Mouse (Mus musculus) CH12.LX (cell line): Measurements from ENCODE around the gene Serpinb1c. TPM values are rescaled to one million over a fixed set of nuclear protein-coding genes. Genes with fewer than 3 reads are reported as not detected.
A peak's percentile ranks its signal among the peaks of the same experiment; 100 is the strongest.

Experiments used
- DNase-seq: peaks from one replicate; pipeline ENCODE4 v3.0.0-alpha.2; 2013; ENCODE audit errors: extremely low read depth
- H3K27ac ChIP-seq: 2 replicates; pipeline ENCODE4 v1.5.1; 2012; ENCODE audit warnings: low read depth, mild to moderate bottlenecking, control low read depth, moderate library complexity; ENCODE audit not compliant: insufficient read depth
- H3K27me3 ChIP-seq: replicated peaks from 2 replicates; pipeline ENCODE3; 2012; ENCODE audit warnings: inconsistent platforms
- H3K36me3 ChIP-seq, 2 experiments: replicated peaks in 1 of 2; 2 replicates each; pipeline versions ENCODE3 to v1.6.1; 2012; ENCODE audit warnings: inconsistent platforms in 1 of 2, low read length in 1 of 2, mild to moderate bottlenecking in 1 of 2, mixed read lengths in 1 of 2, moderate library complexity in 1 of 2; ENCODE audit not compliant: control insufficient read depth in 1 of 2, insufficient read depth in 1 of 2
- H3K4me1 ChIP-seq, 2 experiments: 2 replicates each; pipeline ENCODE4 v1.6.1; 2012; ENCODE audit warnings: inconsistent platforms in 1 of 2, moderate library complexity in 1 of 2; ENCODE audit not compliant: insufficient read depth in 2 of 2, control insufficient read depth in 1 of 2
- H3K4me2 ChIP-seq: 2 replicates; pipeline ENCODE4 v1.6.1; 2012; ENCODE audit warnings: low read depth, mild to moderate bottlenecking, control low read depth; ENCODE audit not compliant: poor library complexity, insufficient read depth, severe bottlenecking
- H3K4me3 ChIP-seq, 3 experiments: fragments of 150-350 bp in 1 of 3; sonication (generic) in 1 of 3; replicated peaks in 1 of 3; 2 replicates each; pipeline versions ENCODE3 to v1.5.1; 2011 to 2012; ENCODE audit warnings: low read depth in 2 of 3, low read length in 2 of 3, mild to moderate bottlenecking in 2 of 3, moderate library complexity in 2 of 3, control low read depth in 1 of 3, improper control_type of control experiment in 1 of 3, inconsistent platforms in 1 of 3, mixed read lengths in 1 of 3; ENCODE audit not compliant: poor library complexity in 1 of 3
- H3K79me2 ChIP-seq: replicated peaks from 2 replicates; pipeline ENCODE4 v1.6.1; 2012; ENCODE audit warnings: mild to moderate bottlenecking, moderate library complexity; ENCODE audit not compliant: control insufficient read depth, poor library complexity, insufficient read depth, severe bottlenecking; ENCODE audit errors: extremely low read depth
- H3K9ac ChIP-seq: 2 replicates; pipeline ENCODE4 v1.6.1; 2012; ENCODE audit warnings: low read depth, mild to moderate bottlenecking, control low read depth, moderate library complexity; ENCODE audit not compliant: insufficient read depth
- H3K9me3 ChIP-seq: replicated peaks from 2 replicates; pipeline ENCODE3; 2012; ENCODE audit warnings: low read length, inconsistent platforms, mixed read lengths
- BHLHE40 ChIP-seq: IDR thresholded peaks from 2 replicates; pipeline ENCODE4 v1.6.1; 2011; ENCODE audit warnings: mild to moderate bottlenecking, low read depth, low read length, improper control_type of control experiment
- CTCF ChIP-seq, 2 experiments: IDR thresholded peaks in 1 of 2; conservative IDR thresholded peaks in 1 of 2; 2 replicates each; pipeline ENCODE4 v1.5.1; 2011 to 2012; ENCODE audit warnings: low read depth in 2 of 2, low read length in 2 of 2, improper control_type of control experiment in 1 of 2, inconsistent platforms in 1 of 2, mild to moderate bottlenecking in 1 of 2, moderate library complexity in 1 of 2
- GABPA ChIP-seq: IDR thresholded peaks from 2 replicates; pipeline ENCODE4 v1.6.1; 2012; ENCODE audit warnings: low read depth, low read length, improper control_type of control experiment, inconsistent platforms; ENCODE audit not compliant: insufficient replicate concordance
- IRF4 ChIP-seq: IDR thresholded peaks from 2 replicates; pipeline ENCODE4 v1.6.1; 2014; ENCODE audit warnings: low read depth, mild to moderate bottlenecking, inconsistent platforms, low read length, improper control_type of control experiment
- JUND ChIP-seq: conservative IDR thresholded peaks from 2 replicates; pipeline ENCODE4 v1.6.1; 2011; ENCODE audit warnings: low read depth, low read length, improper control_type of control experiment
- MAFK ChIP-seq: IDR thresholded peaks from 2 replicates; pipeline ENCODE4 v1.6.1; 2011; ENCODE audit warnings: low read length, improper control_type of control experiment; ENCODE audit not compliant: insufficient replicate concordance
- MAX ChIP-seq: IDR thresholded peaks from 2 replicates; pipeline ENCODE4 v1.6.1; 2011; ENCODE audit warnings: low read length, improper control_type of control experiment
- MEF2A ChIP-seq: IDR thresholded peaks from 2 replicates; pipeline ENCODE4 v1.6.1; 2014; ENCODE audit warnings: low read depth, mild to moderate bottlenecking, inconsistent platforms, low read length, improper control_type of control experiment, borderline replicate concordance
- NELFE ChIP-seq: IDR thresholded peaks from 2 replicates; pipeline ENCODE4 v1.6.1; 2011; ENCODE audit warnings: low read depth, low read length, improper control_type of control experiment
- PAX5 ChIP-seq: IDR thresholded peaks from 2 replicates; pipeline ENCODE4 v1.6.1; 2012; ENCODE audit warnings: low read length, inconsistent platforms, mixed read lengths
- RAD21 ChIP-seq: IDR thresholded peaks from 2 replicates; pipeline ENCODE4 v1.6.1; 2011; ENCODE audit warnings: low read depth, mild to moderate bottlenecking, low read length, improper control_type of control experiment, moderate library complexity
- SMC3 ChIP-seq: IDR thresholded peaks from 2 replicates; pipeline ENCODE4 v1.6.1; 2011; ENCODE audit warnings: low read depth, low read length, improper control_type of control experiment
- TBP ChIP-seq: conservative IDR thresholded peaks from 2 replicates; pipeline ENCODE4 v1.6.1; 2011; ENCODE audit warnings: low read depth, low read length, improper control_type of control experiment
- ZC3H11A ChIP-seq: IDR thresholded peaks from 2 replicates; pipeline ENCODE4 v1.6.1; 2012; ENCODE audit warnings: low read depth, mild to moderate bottlenecking, inconsistent platforms, low read length, improper control_type of control experiment
- ZKSCAN1 ChIP-seq: IDR thresholded peaks from 2 replicates; pipeline ENCODE4 v1.6.1; 2012; ENCODE audit warnings: low read depth, inconsistent platforms, low read length, improper control_type of control experiment, borderline replicate concordance
- dilution Hi-C: fragments of 300-500 bp; cut with MboI; formaldehyde crosslinking; loops from 2 replicates; pipeline ENCODE4 v1.14.3; 2020; ENCODE audit warnings: low sequenced_read_pairs; ENCODE audit not compliant: extremely low pct_unique_long_range_greater_than_20kb, extremely low pct_ligation_motif_present
- in situ Hi-C: fragments of 300-500 bp; cut with MboI; formaldehyde crosslinking; loops from 3 replicates; pipeline ENCODE4 v1.14.3; 2019; ENCODE audit warnings: low sequenced_read_pairs, low pct_ligation_motif_present, low pct_unique_long_range_greater_than_20kb, mixed read lengths
- polyA plus RNA-seq: library from polyadenylated mRNA; unstranded; fragments of >175 nt; gene quantifications from 2 replicates; pipeline ENCODE4 v1.2.1, GENCODE M21; 2012; ENCODE audit warnings: low read depth; ENCODE audit not compliant: insufficient read length
- total RNA-seq, 2 experiments: library from RNA; depleted of rRNA; stranded (reverse); fragments of 300-350 nt in 1 of 2; fragments of >200 nt in 1 of 2; gene quantifications; 2 replicates each; pipeline ENCODE4 v1.2.3; 2012 to 2014

Gene Serpinb1c
- total and polyA plus RNA-seq, 3 experiments = 0.27 TPM; not detected in 2

DNA sequence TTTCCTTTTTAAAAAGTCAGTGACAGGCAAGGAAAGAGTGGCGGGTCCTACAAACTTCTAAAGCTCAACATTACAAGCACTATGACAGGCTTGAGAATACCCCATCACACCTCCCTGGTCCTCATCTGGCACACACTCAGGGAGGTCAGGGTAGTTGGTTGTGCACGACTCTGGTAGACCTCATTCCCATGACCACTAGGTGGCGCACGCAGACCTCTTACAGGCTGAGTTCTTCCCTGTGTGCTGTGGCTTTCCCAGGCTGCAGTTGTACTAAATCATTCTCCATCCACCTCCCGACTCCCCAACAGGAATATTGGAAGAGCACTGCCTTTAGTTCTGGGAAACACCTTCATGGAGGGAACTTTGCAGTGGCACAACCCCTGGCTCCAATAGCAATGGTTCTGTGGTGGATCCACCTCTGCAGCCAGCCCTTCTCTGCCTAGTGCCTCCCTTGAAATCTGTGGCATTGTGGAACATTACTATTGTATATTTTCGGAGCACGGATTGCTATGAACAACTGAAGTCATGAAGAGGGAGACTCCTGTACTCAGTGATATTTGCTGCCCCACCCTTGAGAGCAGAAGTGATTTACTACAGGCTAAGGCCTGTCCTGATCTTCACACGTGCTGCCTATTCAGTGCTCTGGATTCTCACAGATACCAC lies 5.3 kb upstream of the Serpinb1c start:
- H3K9me3 ChIP-seq = no peaks in the 10 kb centered on the region
- peak; percentile 92 for DNase-seq
- H3K4me2 ChIP-seq = no peak overlapping the region
- no peak overlapping the region for H3K4me3 ChIP-seq
- no peak overlapping the region for H3K27ac ChIP-seq
- TF ChIP-seq SMC3 = peak; percentile 93
- TF ChIP-seq JUND = no peak
- TF ChIP-seq MAFK = no peak
- TF ChIP-seq PAX5 = no peak
- no peak for TF ChIP-seq GABPA
- no peak for TF ChIP-seq ZKSCAN1
- TF ChIP-seq IRF4 = 0 out of 2 replicates have a peak, but pooled peaks have one; percentile 55
- TF ChIP-seq RAD21 = peak; percentile 97
- peak; percentile 61 for TF ChIP-seq ZC3H11A
- peak; percentile 88 to 97 for TF ChIP-seq CTCF (conservative IDR thresholded peaks at IDR 0.05 in 1 of 2, IDR thresholded peaks at IDR 0.05 in 1 of 2; ENCODE audit: low read depth in 2 of 2, low read length in 2 of 2)
- TF ChIP-seq BHLHE40 = peak; percentile 26; the same call in 1 of the 2 replicates
- 0 out of 2 replicates have a peak, but pooled peaks have one; percentile 26 for TF ChIP-seq MAX
- TF ChIP-seq MEF2A = 0 out of 2 replicates have a peak, but pooled peaks have one; percentile 12
- peak; percentile 56; the same call in 1 of the 2 replicates for TF ChIP-seq NELFE
- dilution Hi-C loops (no loop called here), in situ Hi-C loops (loop anchor here (10.0 to 25.0 kb wide), 3 partner anchors 49 to 659 kb away; partner anchors contain the start of genes Serpinb1a and Serpinb1b)
- H3K36me3 ChIP-seq = no peaks in the 10 kb centered on the region
- no peak overlapping the region for H3K9ac ChIP-seq
- peaks cover 6 to 36% of the 10 kb centered on the region in 2 experiments; a peak in 3 of 4 replicates for H3K4me1 ChIP-seq
- no peaks in the 10 kb centered on the region for H3K27me3 ChIP-seq
- H3K79me2 ChIP-seq = no peaks in the 10 kb centered on the region

DNA sequence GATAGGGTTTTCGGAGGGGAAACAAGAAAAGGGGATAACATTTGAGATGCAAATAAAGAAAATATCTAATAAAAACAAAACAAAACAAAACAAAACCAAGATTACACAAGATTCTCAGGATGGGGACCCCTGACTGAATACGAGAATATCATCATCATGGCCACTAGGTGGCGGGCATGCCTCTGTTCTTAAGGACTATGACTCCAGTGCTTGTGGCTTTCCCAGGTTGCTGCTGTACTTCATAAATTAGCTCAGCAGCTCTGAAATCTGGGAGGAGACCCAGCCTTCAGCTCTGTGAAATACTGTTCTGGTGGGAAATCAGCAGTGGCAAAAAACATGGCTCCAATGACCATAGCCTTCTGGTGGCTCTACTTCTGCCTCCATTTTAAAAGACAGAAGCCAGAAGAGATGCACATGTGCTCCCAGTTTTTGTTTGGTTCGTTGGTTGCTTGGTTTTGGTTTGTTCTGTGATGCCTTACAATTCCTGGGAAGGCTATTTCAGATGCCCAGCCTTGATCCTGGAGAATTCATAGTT lies 4.5 kb upstream of the Serpinb1c start:
- Histone ChIP-seq H3K9ac (no peak overlapping the region), H3K36me3 (no peaks in the 10 kb centered on the region), H3K27me3 (no peaks in the 10 kb centered on the region), H3K79me2 (no peaks in the 10 kb centered on the region), H3K4me1 (peaks cover 2 to 36% of the 10 kb centered on the region in 2 experiments; a peak in 2 of 4 replicates), H3K4me3 (no peak overlapping the region), H3K4me2 (0 out of 2 replicates have a peak overlapping the region, but pooled peaks have one; percentile 5), H3K9me3 (no peaks in the 10 kb centered on the region), H3K27ac (no peak overlapping the region)
- in situ Hi-C loops (loop anchor here (10.0 to 25.0 kb wide), 3 partner anchors 48 to 660 kb away; partner anchors contain the start of genes Serpinb1a and Serpinb1b), dilution Hi-C loops (no loop called here)
- peak; percentile 83 for DNase-seq
- TF ChIP-seq JUND (0 out of 2 replicates have a peak, but pooled peaks have one; percentile 12), ZC3H11A (peak; percentile 63), TBP (no peak), SMC3 (peak; percentile 80), RAD21 (peak; percentile 85), CTCF (conservative IDR thresholded peaks at IDR 0.05 in 1 of 2, IDR thresholded peaks at IDR 0.05 in 1 of 2; ENCODE audit: low read depth in 2 of 2, low read length in 2 of 2) (peak; percentile 79 to 90)
